Comparison of ENCODE assay signal across 8 mouse cellular contexts in the genomic region with DNA sequence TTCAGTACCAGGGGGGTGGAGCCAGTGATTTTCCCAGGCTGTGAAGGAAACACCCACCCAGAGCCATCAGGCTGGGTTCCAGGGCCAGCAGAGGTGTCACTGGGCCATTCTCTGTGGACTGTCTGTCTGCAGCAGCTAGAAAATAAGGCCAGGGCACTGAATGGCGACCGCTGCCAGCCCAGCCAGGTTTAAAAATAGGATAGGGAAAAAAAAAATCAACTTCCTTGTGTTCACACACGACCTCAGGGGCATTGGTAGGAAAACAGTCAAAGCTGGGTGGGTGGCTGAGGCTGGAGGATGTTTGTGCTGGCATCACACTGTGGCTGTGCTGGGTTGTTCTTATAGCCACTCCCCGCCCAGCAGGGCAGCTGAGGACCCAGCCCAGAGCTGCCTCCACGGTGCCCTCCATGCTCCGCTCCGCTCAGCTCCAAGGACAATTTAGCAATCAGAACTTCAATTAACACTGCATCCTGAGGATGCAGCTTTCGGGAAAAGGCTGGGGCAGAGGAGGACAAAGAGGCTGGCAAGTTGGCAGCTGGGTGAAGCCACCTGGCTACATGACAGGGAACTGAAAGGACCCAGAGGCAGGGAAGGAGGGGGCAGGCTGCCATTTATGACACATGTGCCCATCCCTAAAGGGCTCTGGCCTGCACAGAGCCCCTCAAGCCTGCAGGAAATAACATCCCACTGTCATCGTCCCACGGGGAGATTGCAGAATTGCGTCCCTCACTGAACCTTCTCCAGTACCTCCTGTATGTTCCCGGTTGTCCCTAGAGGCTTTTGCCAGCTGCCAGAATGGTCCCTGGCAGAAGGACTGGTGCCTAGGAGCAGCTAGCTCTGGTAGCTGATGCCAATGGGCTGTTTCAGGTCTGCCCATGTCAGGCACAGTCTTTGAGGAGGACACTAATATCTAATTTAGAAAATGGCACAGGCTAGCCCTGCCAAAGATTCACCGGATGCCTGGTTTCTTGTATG. TPM values are rescaled to one million over a fixed set of nuclear protein-coding genes. Genes with fewer than 3 reads are reported as not detected.
DNase-seq lines count a peak whose midpoint lies in the region; ATAC-seq and TF ChIP-seq lines count a peak whose summit lies in the region.

No protein-coding gene starts in this region.

- 28% methylated on average over 13 of the region's 13 CpGs for WGBS in lung, adult 2 months
- 47% methylated on average over 13 of the region's 13 CpGs for WGBS in forebrain, embryonic 15.5 days
- 53% methylated on average over 13 of the region's 13 CpGs for WGBS in hindbrain, embryonic 13.5 days
- 33% methylated on average over 13 of the region's 13 CpGs for whole genome bisulfite sequencing in olfactory bulb, adult 2 months

- peak overlapping the region; percentile 36 for H3K27ac ChIP-seq in forebrain, embryonic 15.5 days (replicated peaks)
- peak overlapping the region; percentile 72 for H3K27ac ChIP-seq in hindbrain, embryonic 13.5 days
- peak overlapping the region; percentile 3; the same call in 1 of the 2 replicates for H3K27ac ChIP-seq in olfactory bulb, adult 2 months (ENCODE audit: insufficient read depth, low read depth, low read length)

- H3K4me3 ChIP-seq in lung, adult 2 months (replicated peaks; ENCODE audit: extremely low read depth, low read depth, low read length), result no peak overlapping the region
- no peak overlapping the region for H3K4me3 ChIP-seq in forebrain, embryonic 15.5 days
- H3K4me3 ChIP-seq in hindbrain, embryonic 13.5 days, result no peak overlapping the region
- no peak overlapping the region for H3K4me3 ChIP-seq in olfactory bulb, adult 2 months (ENCODE audit: insufficient read depth, low read depth, low read length)

- no peak overlapping the region for H3K9ac ChIP-seq in forebrain, embryonic 15.5 days (replicated peaks)
- H3K9ac ChIP-seq in hindbrain, embryonic 13.5 days, result no peak overlapping the region

- DNase-seq in lung, adult 18-20 months, result peak; percentile 64 to 69
- DNase-seq in lung, adult 2 months, result no peak
- no peak for DNase-seq in spleen, adult 18-20 months
- no peak for DNase-seq in frontal cortex, postnatal 25 days (ENCODE audit: low spot score in 2 of 2)
- no peak for DNase-seq in left cerebral cortex, adult 18-20 months (ENCODE audit: low spot score in 2 of 2)

- TF ChIP-seq POLR2A in lung, adult 2 months (IDR thresholded peaks at IDR 0.05; ENCODE audit: borderline replicate concordance, extremely low read depth, low read depth, low read length), result no peak
- TF ChIP-seq POLR2A in olfactory bulb, adult 2 months (IDR thresholded peaks at IDR 0.05; ENCODE audit: insufficient read depth, low read depth, low read length), result no peak

- no peak for TF ChIP-seq CTCF in lung, adult 2 months (IDR thresholded peaks at IDR 0.05; ENCODE audit: insufficient read depth, low read length)
- TF ChIP-seq CTCF in olfactory bulb, adult 2 months (IDR thresholded peaks at IDR 0.05; ENCODE audit: insufficient read depth, low read depth, low read length), result no peak

- peaks cover 23% of the 10 kb centered on the region for H3K4me1 ChIP-seq in lung, adult 2 months (ENCODE audit: control insufficient read depth, insufficient read depth, low read length)
- H3K4me1 ChIP-seq in forebrain, embryonic 15.5 days, result peaks cover 9% of the 10 kb centered on the region
- peaks cover 24% of the 10 kb centered on the region for H3K4me1 ChIP-seq in hindbrain, embryonic 13.5 days (replicated peaks)
- H3K4me1 ChIP-seq in olfactory bulb, adult 2 months (ENCODE audit: control insufficient read depth, insufficient read depth, low read length), result peaks cover 28% of the 10 kb centered on the region

- no peak for ATAC-seq in forebrain, embryonic 15.5 days (replicated peaks)
- no peak for ATAC-seq in hindbrain, embryonic 13.5 days (ENCODE audit: low FRiP score)

- no peaks in the 10 kb centered on the region for H3K36me3 ChIP-seq in forebrain, embryonic 15.5 days
- no peaks in the 10 kb centered on the region for H3K36me3 ChIP-seq in hindbrain, embryonic 13.5 days

- H3K4me2 ChIP-seq in forebrain, embryonic 15.5 days (replicated peaks), result no peak overlapping the region
- no peak overlapping the region for H3K4me2 ChIP-seq in hindbrain, embryonic 13.5 days

- H3K9me3 ChIP-seq in forebrain, embryonic 15.5 days, result no peaks in the 10 kb centered on the region
- no peaks in the 10 kb centered on the region for H3K9me3 ChIP-seq in hindbrain, embryonic 13.5 days

- H3K27me3 ChIP-seq in forebrain, embryonic 15.5 days, result no peaks in the 10 kb centered on the region
- H3K27me3 ChIP-seq in hindbrain, embryonic 13.5 days, result no peaks in the 10 kb centered on the region

RNA-seq across cellular contexts. Expression of a gene that starts 48.0 kb away (rescaled TPM):
- 21.2 and 21.5 TPM in 2 replicates for polyA plus RNA-seq in lung, adult 2 months (2012; rRNA removed)
- 39.8 and 39.9 TPM in 2 replicates for polyA plus RNA-seq in forebrain, embryonic 15.5 days (2015; fragmentation: Nextera tagmentation; extraction: Ambion mirVana)
- 33.9 and 34.1 TPM in 2 replicates for polyA plus RNA-seq in hindbrain, embryonic 13.5 days (2015; fragmentation: Nextera tagmentation; extraction: Ambion mirVana)
- polyA plus RNA-seq in olfactory bulb, adult 2 months (2012; ENCODE audit: insufficient read depth, insufficient read length, low replicate concordance, missing spikeins), result not detected in 2 replicates
- 10 to 100 TPM; 41.8 to 46.7 TPM for total RNA-seq in left cerebral cortex, adult 18-20 months (2021)

Comparison
In these comparisons a context has a peak if more than half of its experiments do, and no peak if none do; other contexts are left out.
1. DNase-seq: peak in lung, adult 18-20 months (2 of 2); none in lung, adult 2 months (single experiment), spleen, adult 18-20 months (0 of 2), frontal cortex, postnatal 25 days (0 of 2) and left cerebral cortex, adult 18-20 months (0 of 2).
2. H3K27ac ChIP-seq: peak in every context shown above with its lines; median percentile 72 in hindbrain, embryonic 13.5 days; 36 in forebrain, embryonic 15.5 days; 3 in olfactory bulb, adult 2 months.
3. RNA of a gene that starts 48.0 kb away (polyA plus RNA-seq): 39.8 to 39.9 TPM in forebrain, embryonic 15.5 days, 33.9 to 34.1 TPM in hindbrain, embryonic 13.5 days and 21.2 to 21.5 TPM in lung, adult 2 months; not detected in olfactory bulb, adult 2 months; every median in the first group is over 10 times any median in the second.